Mouse (Mus musculus): ENCODE measurements around the gene Polr2b.
A peak's percentile ranks its signal among the peaks of the same experiment; 100 is the strongest.

The Polr2b gene

GRCm38 (mm10) chr5:77364443-77365038 lies 54.6 kb downstream of the Polr2b start:
- DNase-seq (ENCODE audit: low read depth), result no peak

GRCm38 (mm10) chr5:77366313-77366712 lies 56.4 kb downstream of the Polr2b start:
- no peak for DNase-seq (ENCODE audit: low read depth)

GRCm38 (mm10) chr5:77367145-77367544 lies 57.2 kb downstream of the Polr2b start:
- no peak for DNase-seq (ENCODE audit: low read depth)

DNA sequence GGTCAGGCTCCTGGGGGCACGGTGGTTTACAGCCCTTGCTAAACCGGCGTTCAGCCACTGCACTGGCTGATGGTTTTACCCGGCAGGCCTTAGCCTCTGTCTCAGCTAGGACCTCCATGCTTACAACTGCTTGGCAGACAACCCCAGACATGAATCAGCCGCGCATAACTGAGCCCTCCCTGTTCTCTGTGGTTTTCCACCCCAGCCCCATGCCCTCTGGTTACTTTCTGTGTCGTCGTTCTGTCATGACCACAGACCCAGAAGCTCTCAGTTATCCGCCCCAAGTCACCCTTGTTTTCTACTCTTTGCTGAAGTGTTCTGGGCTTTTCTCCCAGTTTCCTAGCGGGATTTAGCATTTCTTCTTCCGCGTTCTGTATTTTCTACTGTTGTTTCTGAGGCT lies 57.7 kb downstream of the Polr2b start:
- no peak for DNase-seq (ENCODE audit: low read depth)

DNA sequence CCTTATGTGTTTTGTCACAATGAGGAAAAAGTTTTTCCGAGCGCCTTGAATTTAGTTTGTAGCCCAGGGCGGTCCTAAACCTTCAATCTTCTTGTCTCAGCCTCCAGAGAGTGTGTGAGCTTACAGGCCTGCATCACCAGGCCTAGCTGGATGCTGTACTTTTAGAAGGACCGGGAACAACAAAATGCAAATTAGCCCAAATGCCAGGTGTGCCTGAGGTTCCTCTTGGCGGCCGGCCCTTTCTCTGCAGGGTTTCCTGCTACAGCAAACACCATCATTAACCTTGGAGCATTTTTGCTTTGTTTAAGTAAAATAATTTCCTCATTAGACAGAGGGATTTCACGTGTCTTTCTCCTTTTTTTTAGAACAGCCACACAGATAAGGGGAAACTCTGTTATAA lies 58.2 kb downstream of the Polr2b start:
- DNase-seq (ENCODE audit: low read depth), result no peak

DNA sequence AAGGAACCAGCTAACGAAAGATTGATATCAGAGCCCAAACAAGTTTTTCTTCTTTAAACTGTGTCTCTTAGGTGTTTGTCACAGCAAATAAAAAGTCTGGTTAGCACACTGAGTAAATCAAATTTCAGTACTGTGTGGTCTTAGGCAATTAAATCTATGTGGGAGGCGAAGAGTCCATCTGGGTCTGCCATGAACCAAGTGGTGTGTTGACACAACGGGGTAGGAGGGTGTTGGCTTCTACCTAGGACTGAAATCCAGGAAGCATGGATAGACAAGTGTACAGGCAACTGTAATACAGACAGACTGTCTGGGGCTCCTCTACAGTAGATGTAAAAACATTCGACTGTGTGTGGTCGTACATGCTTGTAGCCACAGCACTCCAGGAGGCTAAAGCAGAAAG lies 59.4 kb downstream of the Polr2b start:
- no peak for DNase-seq (ENCODE audit: low read depth)

- DNase-seq (ENCODE audit: low read depth), result no peak
Observed at GRCm38 (mm10) chr5:77370378-77370892, 60.5 kb downstream of the Polr2b start.

DNA sequence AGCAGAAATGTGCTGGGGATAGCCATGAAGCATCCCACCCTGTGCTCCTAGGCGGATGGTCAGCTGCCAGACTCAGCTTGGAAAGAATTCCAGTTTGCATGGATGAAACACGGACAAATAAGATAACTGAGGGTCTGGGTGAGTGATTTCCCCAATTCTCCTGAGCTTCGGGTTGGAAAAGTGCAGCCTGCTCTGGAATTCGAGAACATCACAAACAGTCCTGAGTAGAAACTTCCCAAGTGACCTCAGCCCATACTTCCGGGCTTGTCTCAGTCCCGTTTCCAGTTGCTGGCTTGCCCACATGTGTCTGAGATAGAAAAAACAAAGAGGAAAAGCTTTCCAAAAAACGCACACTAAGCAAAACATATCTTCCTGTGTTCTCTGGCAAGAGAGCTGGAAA lies 62.3 kb downstream of the Polr2b start:
- DNase-seq (ENCODE audit: low read depth), result no peak

GRCm38 (mm10) chr5:77372778-77373177 lies 62.8 kb downstream of the Polr2b start:
- DNase-seq (ENCODE audit: low read depth), result peak; percentile 40

DNA sequence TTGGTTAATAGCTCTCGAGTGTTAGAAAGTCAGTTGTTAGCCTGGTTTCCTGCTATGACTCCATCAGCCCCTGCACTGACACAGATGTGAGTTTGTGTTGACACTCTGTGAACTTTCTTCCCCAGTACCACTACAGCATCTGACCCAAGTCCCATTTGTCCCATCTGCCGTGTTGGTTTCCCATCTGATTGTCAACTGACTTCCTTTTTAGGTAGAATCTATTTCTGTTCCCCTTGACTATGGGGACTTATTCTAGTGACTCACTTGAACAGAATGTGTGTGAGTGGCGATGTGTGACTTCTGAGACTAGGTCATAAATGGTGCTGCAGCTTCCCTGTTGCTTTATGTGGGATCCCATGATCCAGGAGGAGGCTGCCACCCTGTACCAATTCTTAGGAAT lies 65.0 kb downstream of the Polr2b start:
- DNase-seq (ENCODE audit: low read depth), result no peak

GRCm38 (mm10) chr5:77375546-77375945 lies 65.6 kb downstream of the Polr2b start:
- DNase-seq (ENCODE audit: low read depth), result no peak

GRCm38 (mm10) chr5:77378027-77378426 lies 68.1 kb downstream of the Polr2b start:
- no peak for DNase-seq (ENCODE audit: low read depth)

GRCm38 (mm10) chr5:77379434-77380135 lies 69.6 kb downstream of the Polr2b start:
- no peak for DNase-seq (ENCODE audit: low read depth)

DNA sequence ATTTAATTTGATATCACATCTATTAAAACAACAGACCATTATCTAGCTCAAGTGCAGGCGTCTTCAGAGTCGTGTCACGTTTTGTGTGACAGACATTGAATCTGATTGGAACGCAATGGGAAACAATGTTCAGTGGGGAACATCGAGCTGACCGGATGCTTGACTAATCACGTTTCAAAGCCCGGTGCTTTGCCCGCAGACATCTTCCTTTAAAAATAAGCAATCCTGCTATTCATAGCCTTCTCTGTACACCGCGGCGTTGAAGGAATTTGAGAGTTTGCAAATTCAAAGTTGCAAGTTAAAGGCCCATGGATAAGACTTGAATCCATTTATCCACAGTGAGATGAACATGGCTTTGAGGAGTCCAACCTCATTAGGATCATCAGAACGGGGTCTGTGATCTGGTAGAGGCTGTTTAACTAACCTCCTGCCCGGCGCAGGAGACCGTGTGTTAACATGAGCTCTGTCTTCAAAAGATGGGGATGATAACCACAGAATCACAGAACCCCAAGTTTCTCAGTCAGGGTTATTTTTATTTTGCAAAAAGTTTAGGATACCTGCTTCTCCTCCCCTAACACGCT lies 70.5 kb downstream of the Polr2b start:
- DNase-seq (ENCODE audit: low read depth), result no peak

- no peak for DNase-seq (ENCODE audit: low read depth)
Observed at GRCm38 (mm10) chr5:77381283-77381682, 71.3 kb downstream of the Polr2b start.

GRCm38 (mm10) chr5:77381686-77382085 lies 71.7 kb downstream of the Polr2b start:
- DNase-seq (ENCODE audit: low read depth), result no peak

DNA sequence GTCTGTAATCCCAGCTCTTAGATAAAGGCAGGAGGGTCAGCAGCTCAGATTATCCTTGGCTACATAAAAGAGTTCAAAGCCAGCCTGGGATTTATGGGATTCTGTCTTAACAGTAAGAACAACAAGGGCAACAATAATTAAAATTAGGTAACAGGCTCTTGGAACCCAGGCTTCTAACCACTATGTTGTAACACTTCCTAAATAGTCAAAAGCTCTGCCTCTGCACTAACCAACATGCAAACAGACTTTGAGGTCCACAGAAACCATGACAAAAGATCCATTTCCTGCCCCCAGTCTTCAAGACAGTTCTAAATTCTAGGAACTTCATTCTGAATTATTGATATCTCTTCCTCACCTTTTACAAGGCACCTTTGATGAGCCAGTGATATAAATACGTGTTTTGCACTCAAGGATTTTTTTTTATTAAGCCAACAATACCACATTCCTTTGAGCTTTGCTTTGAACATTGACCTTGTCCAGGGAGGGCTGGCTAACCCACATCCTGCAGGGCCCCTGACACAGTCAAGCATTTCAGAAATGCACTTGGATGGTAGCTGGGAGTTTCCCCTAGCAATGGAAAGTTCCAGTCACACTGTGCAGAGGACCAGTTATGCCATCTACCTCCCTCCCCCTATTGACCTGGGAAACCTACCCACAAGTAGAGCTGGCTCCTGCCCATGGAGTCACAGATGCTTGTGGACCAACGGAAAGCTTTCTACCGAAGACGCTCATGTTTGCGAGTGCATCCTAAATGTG lies 74.0 kb downstream of the Polr2b start:
- no peak for DNase-seq (ENCODE audit: low read depth)

- DNase-seq (ENCODE audit: low read depth), result no peak
Observed at GRCm38 (mm10) chr5:77384724-77385123, 74.8 kb downstream of the Polr2b start.

GRCm38 (mm10) chr5:77385221-77385620 lies 75.3 kb downstream of the Polr2b start:
- DNase-seq (ENCODE audit: low read depth), result no peak

DNA sequence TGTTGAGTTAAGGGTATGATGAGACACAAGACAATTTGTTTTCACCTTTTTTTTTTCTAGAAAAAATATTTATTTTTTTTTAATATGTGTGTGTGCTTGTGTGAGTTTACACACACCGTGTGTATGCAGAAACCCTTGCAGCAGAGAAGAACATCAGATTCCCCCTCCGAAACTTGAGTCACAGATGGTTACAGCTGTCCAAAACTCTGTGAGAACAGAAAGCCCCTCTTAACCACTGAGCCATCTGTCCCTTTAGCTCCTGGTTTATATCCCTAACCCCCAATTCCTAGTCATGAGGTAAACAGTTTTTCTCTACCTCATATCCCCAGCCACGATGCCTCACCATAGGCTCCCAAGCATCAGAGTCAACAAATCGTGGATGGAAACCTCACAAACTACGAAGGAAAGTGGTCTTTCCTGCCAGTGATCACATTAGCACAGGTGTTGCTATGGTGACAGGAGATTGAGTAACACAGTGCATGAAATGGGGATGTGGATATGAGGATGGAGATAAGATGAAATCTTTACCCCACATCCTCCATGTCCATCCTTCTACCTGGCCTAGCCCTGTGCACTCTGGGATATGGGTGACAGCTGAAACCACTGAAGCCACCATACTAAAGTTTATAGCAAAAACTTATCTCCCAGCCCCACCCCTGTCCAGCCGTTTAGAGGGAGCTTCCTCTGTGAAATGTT lies 76.1 kb downstream of the Polr2b start:
- DNase-seq (ENCODE audit: low read depth), result no peak

DNA sequence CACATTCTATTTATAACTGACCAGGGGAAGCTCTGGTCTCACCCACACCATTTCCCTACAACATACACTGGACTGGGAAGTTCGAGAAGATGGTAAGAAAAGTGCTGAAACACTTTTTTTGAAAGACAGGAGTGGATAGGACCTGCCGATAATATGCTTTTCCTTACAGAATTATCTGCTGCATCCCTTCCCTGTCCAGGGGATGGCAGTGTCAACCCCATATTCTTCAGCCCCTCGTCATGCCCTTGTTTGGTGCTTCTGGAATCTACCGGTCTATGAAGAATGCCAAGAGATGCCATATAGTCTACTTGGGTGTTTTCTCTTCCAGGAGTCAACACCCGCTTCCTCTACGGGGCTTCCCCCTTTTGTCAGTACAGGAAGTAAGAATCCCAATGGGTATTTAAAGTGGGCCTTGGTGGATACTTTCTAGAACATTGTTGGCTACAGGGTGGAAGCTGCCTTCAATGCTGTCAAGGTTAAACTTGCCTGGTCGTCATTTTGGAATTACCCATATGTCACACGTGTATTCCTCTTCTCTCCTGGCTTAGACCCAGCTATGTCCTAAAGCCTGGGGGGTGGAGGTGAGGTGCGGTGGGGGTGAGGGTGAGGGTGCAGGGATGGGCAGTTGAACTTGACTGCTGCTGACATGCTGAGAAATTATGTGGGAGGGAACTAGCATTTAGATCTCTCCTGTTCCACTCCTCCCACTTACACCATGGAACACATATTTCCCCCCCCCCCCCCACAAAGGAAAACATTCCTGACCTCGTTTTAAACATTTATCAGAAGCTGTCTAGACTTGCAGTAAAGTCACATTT lies 76.9 kb downstream of the Polr2b start:
- no peak for DNase-seq (ENCODE audit: low read depth)
